Mouse (Mus musculus) duodenum, adult 2 months (tissue): ENCODE measurements around the gene Rplp2. TPM values are rescaled to one million over a fixed set of nuclear protein-coding genes. Genes with fewer than 3 reads are reported as not detected.

Source experiments
- polyA plus RNA-seq: library from polyadenylated mRNA; depleted of rRNA; stranded (reverse); fragments of >200 nt; gene quantifications from 2 replicates; pipeline ENCODE4 v1.2.3, GENCODE M21; 2012; ENCODE audit warnings: low replicate concordance; rRNA removed

Gene Rplp2
- 246 and 380 TPM in 2 replicates for polyA plus RNA-seq

DNA sequence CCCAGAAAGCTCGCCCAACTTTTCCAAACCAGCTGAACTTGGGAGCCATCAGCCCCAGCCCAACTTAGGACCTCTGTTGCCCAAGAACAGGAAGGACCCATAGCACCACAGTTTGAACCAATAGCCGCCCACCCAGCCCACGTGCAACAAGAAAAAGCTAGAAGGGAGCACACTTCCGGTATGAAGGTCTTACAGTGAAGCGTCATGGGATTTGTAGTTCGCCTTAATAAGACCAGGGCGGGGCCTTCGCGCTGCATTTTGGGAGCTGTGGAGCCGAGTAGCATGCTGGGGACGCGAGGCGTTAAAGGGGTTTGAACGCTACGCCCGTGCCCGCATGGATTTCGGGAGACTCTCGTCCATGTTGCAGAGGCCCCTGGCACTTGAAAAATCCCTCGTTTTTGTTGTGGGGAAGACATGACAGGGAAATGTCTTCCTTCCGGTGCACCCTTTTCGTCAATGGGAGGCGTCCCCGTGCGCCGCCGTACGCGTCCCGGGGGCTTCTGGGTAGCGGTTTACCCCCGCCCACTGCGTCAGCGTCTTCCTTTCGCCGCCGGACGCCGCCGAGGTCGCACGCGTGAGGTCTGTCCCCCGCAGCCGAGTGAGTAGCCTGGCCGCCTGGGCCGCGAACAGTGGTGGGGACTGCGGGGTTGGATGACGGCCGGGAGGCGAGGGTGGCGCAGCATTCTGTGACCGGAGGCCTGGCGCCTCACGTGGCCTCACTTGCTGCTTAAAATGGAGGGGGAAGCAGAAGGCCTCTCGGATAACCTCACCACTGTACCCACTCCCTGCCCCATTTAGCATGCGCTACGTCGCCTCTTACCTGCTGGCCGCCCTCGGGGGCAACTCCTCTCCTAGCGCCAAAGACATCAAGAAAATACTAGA is at the start of gene Rplp2:
Rplp2 (plus strand) TSS at position 261 of the 882 bp plus-strand sequence.

DNA sequence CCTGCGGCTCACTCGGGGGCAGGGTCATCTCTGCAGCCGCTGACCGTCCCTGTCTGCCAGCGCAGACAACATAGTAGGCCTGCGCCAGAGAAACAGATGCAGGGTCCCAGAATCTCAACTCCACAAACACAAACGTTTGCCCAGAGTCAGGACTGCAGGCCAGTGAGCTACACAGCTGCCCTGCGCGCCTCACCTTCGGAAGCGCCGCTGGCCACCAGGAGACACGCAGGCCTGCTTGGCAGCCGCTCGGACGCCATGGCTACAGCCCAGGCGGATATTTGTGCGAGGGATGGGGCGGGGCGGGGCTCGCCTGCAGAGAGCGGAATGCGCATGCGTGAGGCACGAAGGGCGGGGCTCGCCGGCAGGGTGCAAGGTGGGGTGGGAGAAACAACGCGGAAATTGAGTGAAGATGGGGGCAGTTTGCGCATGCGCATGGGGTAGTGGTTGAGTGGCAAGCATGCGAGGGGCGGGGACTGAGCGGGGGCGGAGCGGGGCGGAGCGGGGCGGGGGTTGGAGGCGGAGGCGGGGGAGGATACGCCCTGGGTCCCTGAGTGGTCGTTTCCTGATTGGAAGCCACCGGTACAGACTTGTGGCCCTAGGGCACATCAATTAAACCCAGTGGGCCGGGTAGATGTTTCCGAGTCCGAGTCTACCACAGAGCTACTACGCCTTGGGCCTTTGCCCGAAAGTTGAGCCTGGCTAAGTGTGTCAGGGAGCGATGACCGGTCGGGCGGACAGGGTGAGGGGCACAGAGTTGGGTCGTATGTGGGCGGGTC is 33.2 kb upstream of the Rplp2 start, which contains the start of gene Gatd1:
Gatd1 (minus strand) TSS at position 328 of the 776 bp plus-strand sequence.

DNA sequence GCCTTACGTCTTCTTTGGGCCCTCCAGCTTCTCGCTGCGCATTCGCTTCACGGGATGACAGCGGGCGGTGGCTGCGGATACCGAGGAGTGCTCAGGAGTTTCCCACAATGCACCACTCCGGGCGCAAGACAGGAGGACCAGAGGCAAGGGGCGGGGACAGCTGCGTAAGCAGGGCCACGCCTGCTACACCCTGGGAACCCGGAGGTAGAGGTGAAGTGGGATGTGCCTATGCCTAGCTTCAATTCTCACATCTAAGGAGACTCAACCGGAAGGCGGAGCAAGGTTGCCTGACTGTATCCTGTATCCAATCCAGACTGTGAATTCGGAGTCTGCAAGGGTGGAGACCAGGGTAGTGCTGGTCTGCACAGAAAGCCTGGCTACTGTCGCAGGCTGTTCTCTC is 17.9 kb upstream of the Rplp2 start, which contains the start of gene Cend1:
Cend1 (minus strand) TSS at position 182 of the 400 bp plus-strand sequence.

DNA sequence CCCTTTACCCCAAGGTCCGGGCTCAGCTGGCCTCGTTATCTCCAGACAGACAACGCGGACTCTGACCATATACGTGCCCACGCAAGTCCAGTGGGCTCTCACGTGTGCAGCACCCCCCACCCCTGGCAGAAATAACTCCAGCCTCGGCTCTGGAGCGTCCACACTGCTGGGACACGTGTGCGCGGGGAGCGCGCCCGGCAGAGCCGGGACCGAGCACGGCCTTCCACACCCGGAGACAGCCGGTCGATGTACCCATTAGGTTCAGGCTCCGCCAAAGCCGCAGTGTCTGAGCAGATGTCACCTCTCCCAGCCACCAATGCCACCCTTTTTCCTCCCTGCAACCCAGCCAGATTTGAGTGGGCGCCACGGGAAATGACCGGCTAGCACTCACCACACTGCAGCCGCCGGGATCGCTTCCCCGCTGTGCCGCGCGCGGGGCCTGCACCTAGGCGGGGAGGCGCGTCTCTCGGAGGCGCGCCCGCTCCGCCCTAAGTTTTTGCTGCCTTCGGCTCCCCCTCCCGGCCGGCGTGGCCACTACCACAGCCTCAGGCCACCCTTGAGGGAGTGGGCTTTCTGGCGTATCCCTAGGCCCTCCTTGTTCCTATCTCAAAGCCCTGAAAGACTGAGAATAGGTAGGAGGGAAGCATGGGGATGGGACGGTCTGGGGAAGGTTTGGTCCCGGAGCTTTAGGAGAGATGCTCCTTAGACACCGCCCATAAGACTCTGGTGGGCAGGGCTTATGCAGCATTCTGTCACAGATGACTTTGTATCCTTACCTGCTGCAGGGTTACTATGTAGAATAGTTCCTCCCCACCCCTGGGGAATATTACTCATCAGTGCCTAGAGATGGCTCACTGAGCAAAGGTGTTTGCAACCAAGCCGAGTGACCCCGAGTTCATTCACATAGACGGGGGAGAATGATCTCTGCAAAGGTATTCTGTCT is 9.7 kb upstream of the Rplp2 start, which contains the start of gene Slc25a22:
Slc25a22 (minus strand) TSS at position 715 of the 943 bp plus-strand sequence.

DNA sequence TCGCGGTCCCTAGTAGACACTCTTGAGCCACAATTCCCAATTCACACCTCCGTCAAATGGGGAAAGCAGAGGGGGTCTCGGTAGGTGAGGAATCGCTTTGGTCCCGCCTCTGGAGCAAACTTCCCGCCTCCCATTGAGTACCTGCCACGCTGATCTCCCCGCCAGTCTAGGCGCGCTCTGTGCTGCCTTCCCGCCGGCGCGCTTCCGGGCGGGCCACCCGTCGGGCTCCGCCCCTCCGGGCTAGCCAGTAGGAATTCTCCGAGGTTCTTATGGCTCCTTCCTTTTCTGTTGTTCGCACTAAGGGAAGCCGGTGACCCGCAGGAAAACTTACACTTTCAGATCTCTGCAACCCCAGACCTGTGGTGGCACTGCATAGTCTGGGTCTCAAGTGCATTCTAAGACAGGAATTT is 3.3 kb upstream of the Rplp2 start, which contains the start of gene Pidd1:
Pidd1 (minus strand) TSS at position 198 of the 410 bp plus-strand sequence.

DNA sequence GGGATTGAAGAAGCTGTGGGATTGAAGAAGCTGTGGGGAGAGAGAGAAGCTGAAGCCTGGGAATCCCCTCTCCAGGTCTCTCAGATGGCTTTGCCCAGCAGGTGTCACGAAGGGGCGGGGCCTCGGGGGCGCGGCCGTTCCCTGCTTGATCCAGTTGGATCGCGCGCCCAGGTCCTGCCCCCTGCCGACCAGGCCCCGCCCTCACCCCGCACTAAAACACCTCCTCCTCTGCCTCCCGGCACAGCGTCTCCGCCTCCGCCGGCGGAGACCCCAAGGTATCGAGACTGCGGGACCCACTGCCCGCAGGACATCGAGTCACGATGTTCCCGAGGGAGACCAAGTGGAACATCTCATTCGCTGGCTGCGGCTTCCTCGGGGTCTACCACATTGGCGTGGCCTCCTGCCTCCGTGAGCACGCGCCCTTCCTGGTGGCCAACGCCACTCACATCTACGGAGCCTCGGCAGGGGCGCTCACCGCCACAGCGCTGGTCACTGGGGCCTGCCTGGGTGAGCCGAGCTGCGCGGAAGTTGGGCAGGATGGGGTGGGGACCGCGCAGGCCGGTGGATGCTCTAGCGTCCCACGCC is 7.9 kb downstream of the Rplp2 start, which contains the start of gene Pnpla2:
Pnpla2 (plus strand) TSS at position 232 of the 585 bp plus-strand sequence.

DNA sequence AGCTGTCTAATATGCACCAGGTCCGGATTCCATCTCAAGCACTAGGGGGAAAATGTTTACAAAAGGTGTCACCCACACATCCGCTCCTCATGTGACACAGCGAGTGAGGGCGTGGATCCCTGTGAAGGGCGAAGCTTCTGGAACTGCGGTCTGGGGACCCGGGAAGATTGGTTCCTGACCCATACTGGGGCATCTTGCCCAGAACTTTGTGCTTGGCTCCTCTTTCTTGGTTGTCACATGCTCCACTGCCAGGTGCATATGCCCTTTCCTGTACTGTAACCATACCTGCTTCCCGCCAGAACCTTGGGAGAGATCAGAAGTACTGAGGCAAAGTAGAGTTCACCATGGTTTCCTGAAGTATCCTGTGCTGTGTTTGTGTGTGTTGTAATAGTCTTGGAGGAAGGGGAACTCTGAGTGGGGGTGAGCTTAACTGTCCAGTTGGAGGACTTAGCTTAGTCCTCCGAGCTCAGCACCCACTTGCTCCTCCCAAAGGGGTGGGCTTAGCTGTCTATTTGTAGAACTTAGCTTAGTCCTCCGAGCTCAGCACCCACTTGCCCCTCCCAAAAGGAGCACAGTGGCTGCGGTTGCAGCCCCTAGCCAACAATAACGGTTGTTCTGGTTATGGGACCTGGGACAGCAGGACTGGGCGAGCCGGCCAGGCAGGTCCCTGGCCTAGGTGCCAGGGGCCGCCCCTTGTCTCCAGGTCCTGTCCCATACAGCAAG is 13.4 kb downstream of the Rplp2 start, which contains the start of gene Cracr2b:
Cracr2b (plus strand) TSS at position 704 of the 723 bp plus-strand sequence.

DNA sequence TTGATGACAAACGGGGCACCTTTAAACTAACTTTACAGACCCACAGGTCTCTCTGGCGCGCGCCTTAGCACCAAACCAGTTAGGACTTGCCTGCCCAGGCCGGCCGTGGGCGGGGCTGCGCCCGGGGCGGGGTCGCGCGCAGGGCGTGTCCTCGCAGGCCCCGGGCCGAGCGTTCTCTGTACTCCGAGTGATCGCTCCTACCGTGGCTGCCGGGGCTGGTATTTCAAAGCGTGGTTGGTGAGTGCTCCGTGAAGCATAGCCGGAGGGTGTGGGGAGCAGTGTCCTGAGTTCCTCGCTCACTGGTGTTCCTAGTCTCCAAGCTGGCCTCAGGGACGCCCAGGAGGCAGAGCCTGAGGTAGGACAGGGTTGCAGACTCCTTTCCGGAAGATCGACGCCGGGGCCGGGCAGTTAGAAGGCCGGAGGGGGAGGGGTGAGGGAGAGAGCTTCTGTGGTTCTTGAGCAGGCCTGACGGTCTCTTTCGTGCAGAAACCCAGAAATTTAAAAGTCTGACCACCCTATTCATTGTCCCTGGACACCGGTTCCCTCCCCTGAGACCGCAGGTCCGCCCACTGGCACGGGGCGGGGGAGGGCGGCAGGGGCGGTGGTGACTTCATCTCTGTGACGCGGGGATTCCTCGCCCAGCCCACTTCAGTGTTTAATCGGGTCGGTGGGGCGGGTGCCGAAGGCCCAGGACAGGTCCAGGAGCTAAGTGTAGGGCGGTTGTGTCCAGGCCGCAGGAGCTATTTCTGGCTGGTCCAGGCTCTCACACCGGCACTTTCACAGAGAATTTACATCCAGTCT is 20.3 kb downstream of the Rplp2 start, which contains the start of gene Cd151:
Cd151 (plus strand) TSS at position 163 of the 801 bp plus-strand sequence.

DNA sequence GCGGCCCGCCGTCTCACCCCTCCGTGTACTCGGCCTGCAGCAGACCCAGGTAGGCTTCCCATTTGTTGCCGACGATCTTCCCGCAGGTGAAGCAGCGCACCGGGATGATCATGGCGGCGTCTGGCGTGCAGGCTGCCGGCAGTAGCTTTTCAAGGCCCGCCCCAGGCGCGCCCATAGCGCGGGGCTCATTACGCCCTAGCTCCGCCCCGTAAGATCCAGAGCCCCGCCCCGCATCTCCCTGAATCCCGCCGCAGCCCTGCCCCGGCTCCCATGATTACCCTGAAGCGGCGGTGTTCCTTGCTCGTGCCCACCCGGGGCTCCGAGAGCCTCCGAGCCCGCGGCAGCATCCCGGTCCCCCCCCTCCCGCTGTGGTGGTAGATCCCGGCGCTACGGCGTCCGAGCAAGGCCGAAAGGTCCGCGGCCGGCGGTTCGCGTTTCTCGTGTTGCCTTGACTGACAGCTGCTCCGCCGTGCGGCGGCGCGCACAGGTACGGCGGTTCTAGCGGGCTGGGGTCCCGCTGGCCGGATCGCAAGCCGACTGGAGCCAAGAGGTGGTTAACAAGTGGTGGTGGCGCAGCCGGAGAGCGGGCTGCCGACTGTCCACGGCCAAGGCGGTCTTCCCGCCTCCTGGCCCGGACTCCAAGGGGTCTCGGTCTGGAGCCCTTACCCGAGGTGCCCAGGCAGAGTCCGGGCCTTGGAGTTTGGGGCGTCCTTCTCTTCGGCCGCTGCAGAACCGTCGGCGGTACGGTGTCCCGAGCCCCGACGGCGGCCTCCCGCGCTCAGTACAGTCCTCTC is 28.0 kb downstream of the Rplp2 start, which contains the start of the genes Polr2l and Tspan4:
Polr2l (minus strand) TSS at position 122 of the 794 bp plus-strand sequence.
Tspan4 (plus strand) TSS at position 230 of the 794 bp plus-strand sequence.

Other genes starting within 250 kb of the Rplp2 start
- gene Lmntd2, start 233.3 kb upstream of the Rplp2 start, polyA plus RNA-seq = 9.3 and 10.1 TPM in 2 replicates
- 141 and 227 TPM in 2 replicates for gene Rassf7, start 231.5 kb upstream of the Rplp2 start, polyA plus RNA-seq
- gene Phrf1, start 218.6 kb upstream of the Rplp2 start, polyA plus RNA-seq = 28.2 and 33.6 TPM in 2 replicates
- gene Irf7, start 180.9 kb upstream of the Rplp2 start, polyA plus RNA-seq = 130 and 684 TPM in 2 replicates
- gene Cdhr5, start 170.6 kb upstream of the Rplp2 start, polyA plus RNA-seq = 584 and 1,633 TPM in 2 replicates
- gene Sct, start 168.2 kb upstream of the Rplp2 start, polyA plus RNA-seq = 313 and 900 TPM in 2 replicates
- 0.08 and 0.33 TPM in 2 replicates for gene Drd4, start 155.4 kb upstream of the Rplp2 start, polyA plus RNA-seq
- gene Deaf1, start 119.7 kb upstream of the Rplp2 start, polyA plus RNA-seq = 25.6 and 42.3 TPM in 2 replicates
- 17.7 and 21.9 TPM in 2 replicates for gene Tmem80, start 119.6 kb upstream of the Rplp2 start, polyA plus RNA-seq
- 289 and 479 TPM in 2 replicates for gene Eps8l2, start 108.5 kb upstream of the Rplp2 start, polyA plus RNA-seq
- 174 and 342 TPM in 2 replicates for gene Taldo1, start 55.2 kb upstream of the Rplp2 start, polyA plus RNA-seq
- gene Gatd1, start 33.2 kb upstream of the Rplp2 start, polyA plus RNA-seq = 22.6 and 44.4 TPM in 2 replicates
- 1.1 TPM in 2 replicates for gene Cend1, start 17.9 kb upstream of the Rplp2 start, polyA plus RNA-seq
- gene Slc25a22, start 9.5 kb upstream of the Rplp2 start, polyA plus RNA-seq = 93.2 and 420 TPM in 2 replicates
- gene Pidd1, start 3.3 kb upstream of the Rplp2 start, polyA plus RNA-seq = 9.0 and 12.6 TPM in 2 replicates
- gene Pnpla2, start 7.8 kb downstream of the Rplp2 start, polyA plus RNA-seq = 208 and 377 TPM in 2 replicates
- 47.9 and 73.5 TPM in 2 replicates for gene Cracr2b, start 13.7 kb downstream of the Rplp2 start, polyA plus RNA-seq
- 213 and 344 TPM in 2 replicates for gene Cd151, start 20.0 kb downstream of the Rplp2 start, polyA plus RNA-seq
- gene Polr2l, start 27.8 kb downstream of the Rplp2 start, polyA plus RNA-seq = 19.2 and 22.7 TPM in 2 replicates
- 22.4 and 25.5 TPM in 2 replicates for gene Tspan4, start 27.9 kb downstream of the Rplp2 start, polyA plus RNA-seq
- 38.8 and 40.9 TPM in 2 replicates for gene Chid1, start 92.5 kb downstream of the Rplp2 start, polyA plus RNA-seq
- 57.1 and 96.3 TPM in 2 replicates for gene Ap2a2, start 114.8 kb downstream of the Rplp2 start, polyA plus RNA-seq
- 2.0 and 1,221 TPM in 2 replicates for gene Muc6, start 207.9 kb downstream of the Rplp2 start, polyA plus RNA-seq
- gene Muc2, start 243.0 kb downstream of the Rplp2 start, polyA plus RNA-seq = 504 and 1,367 TPM in 2 replicates